Mouse (Mus musculus) lung, postnatal 25 days (tissue): Measurements from ENCODE around the gene Gm49416.
"Not testable (repeated sequence)": the region's sequence is repeated elsewhere in the genome, so short reads cannot be mapped to it uniquely, and the experiment has no call there.

ENCODE experiments used
- DNase-seq: peaks from one replicate; pipeline ENCODE4 v3.0.0; 2022; ENCODE audit warnings: low spot score

Gm49416 gene

GRCm38 (mm10) chr19:8880311-8881033, 8.3 kb upstream of the Gm49416 start, which contains the start of gene Uqcc3:
Uqcc3 (minus strand) TSS chr19:8880923.
- peak; percentile 94 for DNase-seq

- DNase-seq, result no peak
These were observed 7.7 kb upstream of the Gm49416 start for GRCm38 (mm10) chr19:8881034-8881392.

GRCm38 (mm10) chr19:8883616-8884015, 5.1 kb upstream of the Gm49416 start, which contains the start of the genes Lbhd1 and Gm49403:
Lbhd1 (plus strand) TSS chr19:8883732.
Gm49403 (plus strand) TSS chr19:8883930.
- no peak for DNase-seq

- DNase-seq, result no peak
These were observed 1.7 kb upstream of the Gm49416 start for GRCm38 (mm10) chr19:8886916-8887584.

GRCm38 (mm10) chr19:8887585-8888463, 902 bp upstream of the Gm49416 start:
- no peak for DNase-seq

GRCm38 (mm10) chr19:8892829-8893766, 4.4 kb downstream of the Gm49416 start, which contains the start of gene Ints5:
Ints5 (plus strand) TSS chr19:8893005.
- DNase-seq, result peak; percentile 88

GRCm38 (mm10) chr19:8895397-8895960, 6.8 kb downstream of the Gm49416 start:
- no peak for DNase-seq

- DNase-seq, result not testable (repeated sequence)
These were observed 7.5 kb downstream of the Gm49416 start for GRCm38 (mm10) chr19:8896231-8896630.

- not testable (repeated sequence) for DNase-seq
These were observed 8.6 kb downstream of the Gm49416 start for GRCm38 (mm10) chr19:8897211-8897864.

GRCm38 (mm10) chr19:8897865-8898495, 9.3 kb downstream of the Gm49416 start, which contains the start of gene Ganab:
Ganab (plus strand) TSS chr19:8898071.
- peak; percentile 98 for DNase-seq

- DNase-seq, result no peak
These were observed 9.8 kb downstream of the Gm49416 start for GRCm38 (mm10) chr19:8898576-8898975.

GRCm38 (mm10) chr19:8899079-8899478, 10.4 kb downstream of the Gm49416 start:
- no peak for DNase-seq

GRCm38 (mm10) chr19:8903412-8903811, 14.7 kb downstream of the Gm49416 start:
- no peak for DNase-seq

- DNase-seq, result no peak
These were observed 19.8 kb downstream of the Gm49416 start for GRCm38 (mm10) chr19:8908531-8908930.

GRCm38 (mm10) chr19:8911810-8912209, 23.1 kb downstream of the Gm49416 start:
- DNase-seq, result no peak

GRCm38 (mm10) chr19:8914212-8914611, 25.5 kb downstream of the Gm49416 start:
- DNase-seq, result no peak

GRCm38 (mm10) chr19:8919000-8919399, 30.3 kb downstream of the Gm49416 start:
- DNase-seq, result no peak

GRCm38 (mm10) chr19:8919684-8920072, 31.0 kb downstream of the Gm49416 start:
- DNase-seq, result no peak

- DNase-seq, result peak; percentile 97
These were observed 31.5 kb downstream of the Gm49416 start, which contains the start of gene B3gat3 for GRCm38 (mm10) chr19:8920073-8920736. B3gat3 (plus strand) TSS chr19:8920374.
